Mouse (Mus musculus) frontal cortex, adult 2 months (tissue): ENCODE measurements at regions not wholly inside any gene's neighbourhood (a gene's known extent, or its start where the extent isn't known, plus 50 kb on each side); places are given as distances from the start of the nearest gene placed in this dataset.
A peak's percentile ranks its signal among the peaks of the same experiment; 100 is the strongest.

Experiments
- DNase-seq, 2 experiments: peaks; one replicate each; pipeline ENCODE4 v3.0.0; 2022; ENCODE audit warnings: low spot score in 1 of 2; ENCODE audit errors: extremely low spot score in 1 of 2

- DNase-seq = no peak
These were observed 676.7 kb upstream of the Edil3 start for GRCm38 (mm10) chr13:88144591-88144990.

- DNase-seq = peak; percentile 10 to 47
These were observed 634.7 kb upstream of the Edil3 start for GRCm38 (mm10) chr13:88186579-88186978.

GRCm38 (mm10) chr13:88201717-88202323 is 619.5 kb upstream of the Edil3 start:
- no peak for DNase-seq

GRCm38 (mm10) chr13:88240448-88240847 is 580.8 kb upstream of the Edil3 start:
- no peak for DNase-seq
